Mouse (Mus musculus) kidney, adult 8-10 months (tissue): ENCODE data around the gene Aff1.
A peak's percentile ranks its signal among the peaks of the same experiment; 100 is the strongest.

Experiments
- DNase-seq, 2 experiments: peaks; one replicate each; pipeline ENCODE4 v3.0.0; 2022

Aff1 gene

DNA sequence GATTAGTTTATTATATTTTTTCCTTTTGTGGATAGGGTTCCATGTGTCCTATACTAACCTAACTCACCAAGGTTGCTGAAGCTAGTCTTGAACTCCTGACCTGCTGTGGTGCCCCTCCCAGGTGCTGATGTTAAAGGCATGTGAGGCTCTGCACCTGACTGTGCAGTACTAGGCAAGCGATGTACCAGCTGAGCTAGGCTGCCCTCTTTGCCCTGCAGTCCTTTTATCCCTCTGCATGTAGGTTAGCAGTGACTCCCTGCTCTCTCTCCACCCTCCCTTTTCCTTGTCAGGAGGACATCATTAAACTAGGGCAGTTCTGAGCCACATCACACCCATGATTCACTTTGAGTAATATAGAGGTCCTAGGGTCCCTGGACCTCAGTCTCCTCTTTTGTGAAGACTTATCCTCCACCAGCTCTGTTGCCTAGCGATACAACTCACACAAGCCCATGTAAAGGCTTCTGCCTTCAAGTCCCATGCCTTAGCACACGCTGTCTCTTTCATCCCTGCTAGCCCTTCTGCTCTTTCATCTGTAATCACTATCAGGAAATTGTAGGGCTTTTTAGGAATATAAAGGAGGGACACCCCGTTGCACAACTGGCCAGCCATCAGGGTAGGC is 35.7 kb downstream of the Aff1 start:
- DNase-seq: no peak

DNA sequence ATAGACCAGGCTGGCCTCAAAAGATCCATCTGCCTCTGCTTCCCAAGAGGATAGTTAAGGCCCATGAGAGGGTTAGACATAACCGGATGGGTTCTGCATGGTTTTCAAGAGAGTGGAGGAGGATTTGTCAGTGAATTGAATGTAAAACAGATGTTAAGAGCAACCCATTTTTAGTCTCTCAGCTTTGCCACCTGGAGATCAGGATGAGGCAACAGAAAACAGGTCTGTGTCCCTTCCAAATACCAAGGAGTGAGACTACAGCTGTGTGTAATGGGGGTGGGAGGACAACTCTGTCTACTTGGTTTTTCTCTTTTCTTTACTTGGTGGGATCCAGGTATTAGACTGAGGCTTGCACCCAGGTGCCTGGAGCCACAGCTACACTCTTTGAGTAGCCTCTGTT is 37.1 kb downstream of the Aff1 start:
- DNase-seq: no peak

GRCm38 (mm10) chr5:103730142-103730541 is 38.0 kb downstream of the Aff1 start:
- DNase-seq: no peak

GRCm38 (mm10) chr5:103730727-103731126 is 38.6 kb downstream of the Aff1 start:
- no peak for DNase-seq

DNA sequence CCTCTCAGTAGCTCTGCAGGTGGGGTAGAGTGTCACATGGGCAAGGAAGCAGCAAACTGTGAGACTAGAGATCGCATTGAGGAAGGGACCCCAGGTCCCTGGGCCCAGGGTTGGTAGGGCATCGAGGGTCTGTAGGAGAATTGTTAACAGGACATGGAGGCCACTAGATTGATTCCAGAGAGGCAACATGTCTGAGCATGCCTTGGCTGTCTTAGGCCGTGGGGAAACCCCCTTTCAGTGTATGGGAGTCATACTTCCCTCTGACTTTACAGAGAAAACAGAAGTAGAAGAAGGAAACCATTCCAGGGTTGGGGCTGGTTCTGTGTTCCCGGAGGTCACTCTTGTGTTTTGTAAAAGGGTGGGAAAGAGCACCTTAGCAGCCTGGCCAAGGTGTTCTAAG is 40.4 kb downstream of the Aff1 start:
- no peak for DNase-seq

- DNase-seq: peak; percentile 58 to 77
Measured at GRCm38 (mm10) chr5:103735411-103736112, 43.4 kb downstream of the Aff1 start.

DNA sequence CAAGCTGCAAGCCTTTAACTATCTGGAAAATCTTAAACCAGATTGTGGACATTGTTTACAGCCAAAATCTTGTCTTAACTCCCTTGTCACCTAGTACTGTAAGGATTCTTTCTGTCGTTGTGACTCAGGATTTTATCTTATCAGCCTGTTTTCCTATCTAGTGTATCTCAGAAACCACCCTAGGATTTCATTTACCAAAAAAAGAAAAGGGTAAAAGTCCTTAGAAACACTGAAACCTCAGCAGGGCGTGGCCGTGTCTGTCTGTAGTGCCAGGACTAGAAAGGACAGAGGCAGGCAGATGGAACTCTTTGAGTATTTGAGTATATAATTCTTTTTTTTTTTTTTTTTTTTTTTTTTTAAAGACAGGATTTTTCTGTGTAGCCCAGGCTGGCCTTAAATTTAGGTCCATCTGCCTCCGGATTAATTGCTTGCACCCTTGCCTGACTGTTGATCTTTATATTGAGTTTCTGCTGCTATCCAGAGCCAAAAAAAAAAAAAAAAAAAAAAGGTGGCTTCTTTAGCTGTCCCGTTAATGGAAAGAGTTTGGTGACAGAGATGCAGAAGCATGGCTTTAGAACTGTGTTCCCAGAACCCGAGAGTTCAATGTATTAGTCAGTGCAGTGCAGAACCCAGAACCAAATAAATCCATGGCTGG is 44.5 kb downstream of the Aff1 start:
- no peak for DNase-seq

DNA sequence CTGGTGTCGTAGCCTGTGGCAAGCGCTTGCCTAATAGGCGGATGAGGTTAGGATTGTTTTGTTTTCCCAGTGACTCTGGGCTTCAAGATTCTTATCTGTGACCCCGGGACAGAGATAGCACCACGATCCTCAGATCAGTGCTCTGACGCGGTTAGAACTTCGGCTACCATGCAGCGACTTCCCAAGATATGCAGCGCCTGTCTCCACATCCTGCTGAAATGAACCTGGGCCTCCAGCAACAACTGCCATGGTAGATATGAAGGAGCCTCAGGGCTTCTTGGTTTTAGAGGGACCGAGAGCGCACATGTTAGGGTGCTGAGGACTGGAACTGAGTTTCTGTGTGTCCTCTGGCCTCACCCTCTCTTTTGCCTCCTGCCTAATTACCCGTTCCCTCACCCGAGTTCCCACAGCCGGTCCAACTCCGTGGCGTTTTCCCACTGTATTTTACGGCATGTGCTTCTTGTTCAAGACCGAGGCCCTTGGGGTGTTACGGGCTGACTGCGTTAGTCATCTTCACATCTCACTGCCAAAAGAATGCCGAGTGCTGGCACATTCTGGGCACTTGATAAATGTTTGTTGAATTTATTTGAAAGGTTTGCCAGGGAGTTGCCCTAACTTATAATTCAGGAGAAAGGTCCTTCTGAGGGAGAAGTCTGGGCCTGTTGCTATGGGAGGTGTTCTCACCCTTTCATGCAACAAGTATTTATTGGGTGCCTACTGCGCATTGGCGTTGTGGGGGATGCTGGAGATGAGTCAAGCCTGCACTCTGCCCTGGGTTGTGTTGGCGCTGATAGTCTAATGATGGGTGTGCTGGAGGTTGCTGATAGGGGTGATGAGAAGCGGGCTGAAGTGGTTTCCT is 45.3 kb downstream of the Aff1 start:
- DNase-seq: peak; percentile 37 to 41

- no peak for DNase-seq
Measured at GRCm38 (mm10) chr5:103738509-103738908, 46.3 kb downstream of the Aff1 start.

- DNase-seq: no peak
Measured at GRCm38 (mm10) chr5:103739163-103739562, 47.0 kb downstream of the Aff1 start.

GRCm38 (mm10) chr5:103740093-103740902 is 48.1 kb downstream of the Aff1 start:
- DNase-seq: no peak

- no peak for DNase-seq
Measured at GRCm38 (mm10) chr5:103740903-103741246, 48.7 kb downstream of the Aff1 start.

DNA sequence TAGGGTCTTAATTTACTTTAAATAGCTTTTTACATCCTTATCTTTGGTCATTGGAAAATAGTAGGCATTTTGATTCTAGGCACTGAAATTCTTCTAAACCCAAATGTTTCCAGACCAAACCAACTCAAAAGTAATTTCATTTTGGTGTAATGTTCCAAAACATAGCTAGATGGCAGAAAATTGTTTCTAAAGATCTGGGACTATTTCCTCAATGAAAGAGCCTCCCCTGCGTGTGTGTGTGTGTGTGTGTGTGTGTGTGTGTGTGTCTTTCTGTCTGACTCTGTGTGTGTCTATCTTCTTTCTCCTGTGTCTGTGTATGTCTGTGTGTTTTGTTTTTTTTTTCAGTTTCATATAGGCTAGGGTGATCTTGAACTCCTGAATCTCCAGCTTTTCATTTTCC is 49.3 kb downstream of the Aff1 start:
- DNase-seq: no peak

- DNase-seq: no peak
Measured at GRCm38 (mm10) chr5:103741992-103742391, 49.8 kb downstream of the Aff1 start.

DNA sequence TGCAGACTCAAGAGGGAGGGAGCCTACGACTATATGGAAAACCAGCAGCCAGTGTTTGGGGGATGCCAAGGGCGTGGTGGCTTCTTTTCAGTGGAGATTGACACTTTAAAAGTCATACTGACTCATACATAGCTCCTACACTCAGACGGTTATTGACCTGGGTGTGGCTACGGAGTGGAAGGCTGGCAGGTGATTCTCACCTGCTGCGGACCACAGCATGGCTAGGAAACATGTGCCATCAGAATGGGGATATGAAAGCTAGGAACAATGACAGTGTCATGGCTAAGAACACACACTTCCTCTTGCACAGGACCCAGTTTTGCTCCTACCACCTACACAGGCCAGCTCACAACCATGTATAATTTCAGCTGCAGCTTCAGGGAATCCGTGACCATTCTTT is 52.4 kb downstream of the Aff1 start:
- DNase-seq: no peak

DNA sequence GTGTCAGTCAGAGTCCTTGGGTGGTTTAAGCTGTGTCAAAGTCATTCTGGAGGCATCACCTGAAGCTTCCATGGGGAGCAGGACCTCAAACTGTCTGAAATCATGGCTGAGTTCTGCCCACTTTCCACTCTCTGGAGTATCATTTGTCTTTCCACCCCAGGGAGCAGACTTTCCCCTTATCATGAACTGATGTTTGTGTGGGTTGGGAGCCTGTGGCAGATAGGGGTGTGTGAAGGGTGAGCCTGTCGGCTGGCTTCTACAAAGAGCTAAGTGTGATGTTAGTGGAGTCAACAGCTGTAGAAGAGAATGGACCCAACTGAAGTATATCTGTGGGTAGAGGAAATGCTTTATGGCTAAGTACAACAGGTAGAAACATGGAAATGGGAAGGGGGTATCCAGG is 53.5 kb downstream of the Aff1 start:
- DNase-seq: no peak

DNA sequence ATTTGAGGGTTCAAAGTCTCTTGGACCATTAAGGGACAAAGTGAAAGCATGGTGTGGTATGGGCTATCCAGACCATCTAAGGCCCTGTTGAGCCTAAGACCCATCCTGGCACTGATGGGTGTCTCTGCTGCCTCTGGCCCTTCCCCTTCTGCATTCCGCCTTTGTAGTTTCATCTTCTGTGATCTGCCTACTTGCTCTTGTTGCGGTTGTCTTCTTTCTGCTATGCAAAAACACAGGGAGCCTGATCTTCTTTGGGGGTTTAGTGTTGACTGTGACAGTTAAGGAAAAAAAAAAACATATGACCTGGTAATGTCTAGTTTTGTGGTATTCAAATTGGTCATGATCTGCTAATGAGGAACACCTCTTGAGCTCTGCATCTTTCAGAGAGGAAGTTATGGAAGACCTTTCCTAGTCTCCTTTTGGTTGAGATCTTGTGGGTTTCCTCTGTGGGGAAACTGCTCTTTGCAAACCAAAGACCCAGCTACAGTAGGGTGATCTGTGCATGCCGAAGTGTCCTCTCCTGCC is 54.4 kb downstream of the Aff1 start:
- no peak for DNase-seq

- DNase-seq: no peak
Measured at GRCm38 (mm10) chr5:103747098-103747497, 54.9 kb downstream of the Aff1 start.

GRCm38 (mm10) chr5:103748343-103748742 is 56.2 kb downstream of the Aff1 start:
- DNase-seq: no peak

DNA sequence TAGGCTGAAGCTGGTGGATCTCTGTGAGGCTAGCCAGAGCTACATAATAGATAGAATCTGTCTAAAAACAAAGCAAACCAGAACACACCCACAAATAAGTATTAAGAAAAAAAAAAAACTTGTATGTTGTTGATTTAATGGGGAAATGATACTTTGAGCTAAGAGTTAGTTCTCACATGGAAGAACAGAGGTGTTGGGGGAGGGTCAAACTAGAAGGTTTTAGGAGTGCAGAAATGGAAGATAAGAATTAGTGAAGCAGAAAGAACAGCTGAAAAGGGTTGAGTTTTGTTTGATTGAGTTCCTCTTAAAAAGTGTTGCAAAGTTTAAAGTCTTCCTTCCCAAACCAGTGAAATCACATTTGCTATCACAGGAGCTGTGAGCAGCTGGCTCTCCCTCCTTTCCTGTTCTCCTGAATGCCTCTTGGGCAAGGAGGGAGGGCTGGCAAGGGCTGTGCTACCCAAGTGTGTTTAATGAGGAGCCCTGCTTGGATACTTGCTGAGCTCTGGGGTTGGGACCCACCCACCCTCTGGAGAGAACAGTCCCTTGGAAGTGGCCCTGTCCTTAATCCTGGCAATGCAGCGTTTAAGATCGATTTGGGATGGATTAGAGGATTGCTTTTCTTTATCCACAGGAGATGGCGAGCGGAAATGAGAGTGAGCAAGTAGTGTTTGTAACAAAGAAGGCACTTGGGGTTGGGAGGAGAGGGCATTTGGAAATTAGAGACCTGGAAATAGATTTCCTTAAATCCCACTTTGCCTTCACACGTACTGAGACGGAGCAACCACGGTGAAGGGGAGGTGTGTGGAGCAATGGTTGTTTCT is 57.5 kb downstream of the Aff1 start:
- DNase-seq: no peak
